Mouse (Mus musculus): ENCODE data around the gene Fstl3. TPM values are rescaled to one million over a fixed set of nuclear protein-coding genes. Genes with fewer than 3 reads are reported as not detected.

Fstl3 gene
- total RNA-seq, 1 experiment from 2014 or later = 0.99 TPM

DNA sequence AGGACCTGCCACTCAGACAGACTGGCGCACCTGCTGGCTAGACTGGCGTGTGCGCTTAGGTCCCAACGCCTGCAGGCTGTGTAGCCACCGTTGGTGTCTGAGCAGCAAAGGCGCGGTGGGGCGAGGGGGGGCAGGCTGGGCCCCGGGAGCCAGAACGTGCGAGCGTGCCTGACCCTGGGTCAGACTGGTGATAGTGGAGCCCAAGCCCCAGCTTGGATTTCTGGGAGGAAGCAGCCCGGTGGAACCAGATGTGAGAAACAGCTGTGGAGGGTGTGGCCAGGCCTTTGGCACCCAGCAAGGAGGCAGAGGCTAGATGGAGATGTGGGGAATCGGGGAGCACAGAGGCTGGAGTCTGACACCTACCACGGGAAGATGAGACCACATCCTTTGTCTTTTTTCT lies 20.3 kb downstream of the Fstl3 start:
- ATAC-seq (replicated peaks in 1 of 2; ENCODE audit: insufficient read depth in 1 of 2, low FRiP score in 2 of 2, low TSS enrichment in 1 of 2, low read depth in 1 of 2, poor library complexity in 2 of 2, severe bottlenecking in 2 of 2) = no peak

GRCm38 (mm10) chr10:79798289-79798928 lies 21.3 kb downstream of the Fstl3 start:
- ATAC-seq (replicated peaks in 1 of 2; ENCODE audit: insufficient read depth in 1 of 2, low FRiP score in 2 of 2, low TSS enrichment in 1 of 2, low read depth in 1 of 2, poor library complexity in 2 of 2, severe bottlenecking in 2 of 2) = peak; percentile 51 to 71

DNA sequence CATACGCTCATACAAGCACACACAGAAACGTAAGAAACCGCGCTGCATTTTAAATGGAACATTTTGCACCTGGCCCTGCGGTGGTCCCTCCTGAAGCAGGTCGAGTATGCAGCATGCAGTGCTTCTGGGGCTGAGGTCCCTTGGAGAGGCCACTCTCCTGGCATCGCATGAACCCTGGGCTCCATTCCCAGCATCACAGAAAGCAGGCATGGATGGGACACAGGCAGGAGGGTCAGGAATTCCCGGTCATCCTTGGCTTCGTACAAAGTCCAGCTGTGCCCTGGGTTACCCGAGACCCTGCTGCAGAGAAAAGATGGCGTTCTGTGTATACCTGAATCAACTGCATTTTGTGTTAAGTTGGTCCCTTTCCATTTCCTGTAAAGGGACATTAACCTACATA lies 23.4 kb downstream of the Fstl3 start:
- no peak for ATAC-seq (replicated peaks in 1 of 2; ENCODE audit: insufficient read depth in 1 of 2, low FRiP score in 2 of 2, low TSS enrichment in 1 of 2, low read depth in 1 of 2, poor library complexity in 2 of 2, severe bottlenecking in 2 of 2)

DNA sequence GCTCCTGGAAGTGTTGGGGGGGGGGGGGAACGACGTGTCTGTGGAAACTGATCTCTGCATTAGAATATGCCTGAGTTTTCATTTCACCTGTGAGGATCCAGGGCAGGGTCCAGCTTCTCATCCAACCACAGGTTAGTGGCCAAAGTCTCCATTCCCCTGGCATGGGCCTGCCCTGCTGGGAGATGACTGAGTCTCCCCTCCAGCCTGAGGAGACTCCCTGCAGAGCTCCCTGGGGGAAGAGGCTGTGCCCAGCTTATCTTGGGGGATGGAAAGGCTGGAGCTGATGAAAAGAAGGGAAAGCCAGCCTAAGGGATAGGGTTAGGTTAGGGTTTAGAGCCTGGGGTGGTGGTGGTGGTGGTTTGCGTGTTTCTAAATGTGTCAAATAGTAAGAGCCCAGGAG lies 24.8 kb downstream of the Fstl3 start:
- ATAC-seq (replicated peaks in 1 of 2; ENCODE audit: insufficient read depth in 1 of 2, low FRiP score in 2 of 2, low TSS enrichment in 1 of 2, low read depth in 1 of 2, poor library complexity in 2 of 2, severe bottlenecking in 2 of 2) = no peak

- no peak for ATAC-seq (replicated peaks in 1 of 2; ENCODE audit: insufficient read depth in 1 of 2, low FRiP score in 2 of 2, low TSS enrichment in 1 of 2, low read depth in 1 of 2, poor library complexity in 2 of 2, severe bottlenecking in 2 of 2)
Measured at GRCm38 (mm10) chr10:79802331-79802971, 25.4 kb downstream of the Fstl3 start.

DNA sequence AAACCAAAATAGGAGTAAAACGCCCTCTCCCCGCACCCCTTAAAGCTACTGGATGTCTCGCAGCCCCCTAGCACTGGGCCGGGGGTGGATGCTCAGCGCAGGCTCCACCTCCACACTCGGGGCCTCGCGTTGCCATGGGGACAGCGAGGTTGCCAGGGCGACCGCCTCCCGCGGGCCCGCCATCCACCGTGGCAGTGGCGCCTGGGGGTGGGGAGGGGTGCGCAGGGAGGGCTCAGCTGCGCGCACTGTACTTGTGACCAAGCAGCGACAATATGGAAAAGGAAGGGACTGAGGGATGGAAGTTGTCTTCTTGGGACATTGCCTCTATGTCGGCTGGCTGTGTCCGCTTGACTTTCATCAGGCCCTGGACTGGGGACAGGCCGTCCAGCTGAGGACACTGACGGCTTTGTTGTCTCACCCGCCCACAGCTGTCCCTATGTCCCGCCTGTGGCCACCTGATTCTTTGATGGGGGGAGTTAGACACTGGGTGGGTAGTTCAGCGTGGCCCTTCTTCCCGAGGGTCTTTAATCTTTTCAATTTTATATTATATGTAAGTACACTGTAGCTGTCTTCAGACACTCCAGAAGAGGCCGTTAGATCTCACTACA lies 26.7 kb downstream of the Fstl3 start:
- ATAC-seq (replicated peaks in 1 of 2; ENCODE audit: insufficient read depth in 1 of 2, low FRiP score in 2 of 2, low TSS enrichment in 1 of 2, low read depth in 1 of 2, poor library complexity in 2 of 2, severe bottlenecking in 2 of 2) = no peak

- ATAC-seq (replicated peaks in 1 of 2; ENCODE audit: insufficient read depth in 1 of 2, low FRiP score in 2 of 2, low TSS enrichment in 1 of 2, low read depth in 1 of 2, poor library complexity in 2 of 2, severe bottlenecking in 2 of 2) = no peak
Measured at GRCm38 (mm10) chr10:79805636-79806035, 28.6 kb downstream of the Fstl3 start.

GRCm38 (mm10) chr10:79806331-79806730 lies 29.3 kb downstream of the Fstl3 start:
- ATAC-seq (replicated peaks in 1 of 2; ENCODE audit: insufficient read depth in 1 of 2, low FRiP score in 2 of 2, low TSS enrichment in 1 of 2, low read depth in 1 of 2, poor library complexity in 2 of 2, severe bottlenecking in 2 of 2) = no peak

DNA sequence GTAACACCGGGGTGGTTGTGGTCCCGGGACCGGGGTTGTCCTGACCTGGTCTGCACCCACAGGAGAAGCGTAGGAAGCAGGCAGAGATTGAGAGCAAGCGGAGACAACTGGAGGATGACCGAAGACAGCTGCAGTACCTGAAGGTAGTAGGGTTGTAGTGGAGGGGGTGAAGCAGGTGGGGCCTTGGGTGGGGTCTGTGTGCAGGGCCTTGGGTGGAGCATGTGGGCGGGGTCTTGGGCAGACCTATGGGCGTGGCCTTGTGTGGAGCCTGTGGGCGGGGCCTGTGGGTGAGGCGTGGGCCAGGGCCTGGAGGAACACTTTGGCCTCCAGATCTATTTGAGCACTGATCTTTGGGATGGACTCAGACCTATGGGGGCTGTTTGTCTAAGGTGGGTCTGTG lies 29.9 kb downstream of the Fstl3 start:
- ATAC-seq (replicated peaks in 1 of 2; ENCODE audit: insufficient read depth in 1 of 2, low FRiP score in 2 of 2, low TSS enrichment in 1 of 2, low read depth in 1 of 2, poor library complexity in 2 of 2, severe bottlenecking in 2 of 2) = no peak

DNA sequence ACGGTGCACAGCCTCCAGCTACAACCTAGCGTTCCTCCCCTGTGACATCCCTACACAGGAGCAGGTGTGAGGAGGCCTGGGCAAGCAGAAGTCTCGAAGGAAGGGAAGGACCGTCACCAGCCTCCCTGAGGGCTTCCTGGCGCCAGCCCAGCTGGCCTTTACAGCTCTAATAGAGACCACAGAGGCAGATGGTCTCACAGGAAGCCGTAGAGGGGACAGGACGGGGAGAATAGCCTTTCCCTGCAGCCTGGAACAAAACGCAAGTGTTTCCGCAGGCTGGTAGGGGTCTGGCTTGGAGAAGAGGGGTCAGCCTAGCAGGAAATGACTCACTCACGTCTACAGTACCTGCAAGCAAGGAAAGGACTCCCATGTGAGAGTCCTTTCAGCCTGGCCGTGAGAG lies 30.8 kb downstream of the Fstl3 start:
- no peak for ATAC-seq (replicated peaks in 1 of 2; ENCODE audit: insufficient read depth in 1 of 2, low FRiP score in 2 of 2, low TSS enrichment in 1 of 2, low read depth in 1 of 2, poor library complexity in 2 of 2, severe bottlenecking in 2 of 2)

GRCm38 (mm10) chr10:79808728-79809127 lies 31.7 kb downstream of the Fstl3 start:
- ATAC-seq (replicated peaks in 1 of 2; ENCODE audit: insufficient read depth in 1 of 2, low FRiP score in 2 of 2, low TSS enrichment in 1 of 2, low read depth in 1 of 2, poor library complexity in 2 of 2, severe bottlenecking in 2 of 2) = no peak

GRCm38 (mm10) chr10:79811736-79812637 lies 34.9 kb downstream of the Fstl3 start:
- ATAC-seq (replicated peaks in 1 of 2; ENCODE audit: insufficient read depth in 1 of 2, low FRiP score in 2 of 2, low TSS enrichment in 1 of 2, low read depth in 1 of 2, poor library complexity in 2 of 2, severe bottlenecking in 2 of 2) = peak; percentile 74 to 85

GRCm38 (mm10) chr10:79814271-79814842 lies 37.3 kb downstream of the Fstl3 start:
- ATAC-seq (replicated peaks in 1 of 2; ENCODE audit: insufficient read depth in 1 of 2, low FRiP score in 2 of 2, low TSS enrichment in 1 of 2, low read depth in 1 of 2, poor library complexity in 2 of 2, severe bottlenecking in 2 of 2) = no peak

- ATAC-seq (replicated peaks in 1 of 2; ENCODE audit: insufficient read depth in 1 of 2, low FRiP score in 2 of 2, low TSS enrichment in 1 of 2, low read depth in 1 of 2, poor library complexity in 2 of 2, severe bottlenecking in 2 of 2) = no peak
Measured at GRCm38 (mm10) chr10:79815671-79816494, 38.8 kb downstream of the Fstl3 start.

- no peak for ATAC-seq (replicated peaks in 1 of 2; ENCODE audit: insufficient read depth in 1 of 2, low FRiP score in 2 of 2, low TSS enrichment in 1 of 2, low read depth in 1 of 2, poor library complexity in 2 of 2, severe bottlenecking in 2 of 2)
Measured at GRCm38 (mm10) chr10:79817111-79817510, 40.0 kb downstream of the Fstl3 start.

GRCm38 (mm10) chr10:79818225-79818624 lies 41.2 kb downstream of the Fstl3 start:
- ATAC-seq (replicated peaks in 1 of 2; ENCODE audit: insufficient read depth in 1 of 2, low FRiP score in 2 of 2, low TSS enrichment in 1 of 2, low read depth in 1 of 2, poor library complexity in 2 of 2, severe bottlenecking in 2 of 2) = no peak

DNA sequence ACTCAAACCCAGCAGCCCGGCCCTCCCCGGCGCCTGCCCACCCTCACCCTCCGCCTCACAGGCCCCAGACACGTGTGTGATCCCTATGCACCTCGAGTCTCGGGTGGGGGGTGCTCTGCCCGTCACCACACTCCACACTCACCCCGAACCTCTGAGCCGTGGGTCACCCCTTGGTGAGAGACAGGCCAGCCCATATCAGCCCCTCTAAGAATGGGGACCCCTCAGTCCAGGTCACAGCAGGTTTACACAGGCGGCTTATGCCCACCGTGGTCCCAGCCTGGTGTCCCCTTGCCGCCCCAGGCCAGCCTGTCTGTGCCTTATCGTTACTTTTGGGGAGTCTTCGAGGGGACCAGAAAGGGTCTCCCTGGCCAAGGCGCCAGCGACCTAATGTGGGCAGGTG lies 42.5 kb downstream of the Fstl3 start:
- no peak for ATAC-seq (replicated peaks in 1 of 2; ENCODE audit: insufficient read depth in 1 of 2, low FRiP score in 2 of 2, low TSS enrichment in 1 of 2, low read depth in 1 of 2, poor library complexity in 2 of 2, severe bottlenecking in 2 of 2)
